In genomic region chr14:61599057-61599806, GRCm38 (mm10) we compare ENCODE assay signal across 8 mouse cellular contexts. TPM values are rescaled to one million over a fixed set of nuclear protein-coding genes. Genes with fewer than 3 reads are reported as not detected.
DNase-seq lines count a peak whose midpoint lies in the region; ATAC-seq and TF ChIP-seq lines count a peak whose summit lies in the region.

No protein-coding gene starts in this region.

- no peaks in the 10 kb centered on the region for H3K9me3 ChIP-seq in megakaryocyte, embryonic 14.5 days

- H3K27ac ChIP-seq in gastrocnemius, adult 2 months: peak overlapping the region; percentile 89

- intact Hi-C loops in gastrocnemius, adult 2 months (cut with DNase I): no loop called here

- ATAC-seq in common myeloid progenitor, adult 5-6 weeks (replicated peaks; ENCODE audit: low read depth, poor library complexity, severe bottlenecking): peak; percentile 99

- H3K36me3 ChIP-seq in megakaryocyte, embryonic 14.5 days (replicated peaks; ENCODE audit: low read length): peaks cover 28% of the 10 kb centered on the region

- DNase-seq in ZHBTc4 (ENCODE audit: low read depth, low spot score): peak; percentile 88
- DNase-seq in gastrocnemius, adult 2 months: peak; percentile 94
- DNase-seq in hindlimb bud, embryonic 11.5 days (ENCODE audit: extremely low spot score, low read depth, low spot score): peak; percentile 42
- DNase-seq in left cerebral cortex, adult 8-10 months (ENCODE audit: low spot score in 2 of 2): peak; percentile 84 to 87
- DNase-seq in right cerebral cortex, postnatal 10 days (ENCODE audit: low spot score in 2 of 2): peak; percentile 93
- peak; percentile 89 for DNase-seq in urinary bladder, postnatal 25 days (ENCODE audit: low spot score)

- peaks cover 24% of the 10 kb centered on the region for H3K4me1 ChIP-seq in megakaryocyte, embryonic 14.5 days

- no peak for TF ChIP-seq CTCF in gastrocnemius, adult 2 months (IDR thresholded peaks at IDR 0.05)

- no peaks in the 10 kb centered on the region for H3K27me3 ChIP-seq in megakaryocyte, embryonic 14.5 days (replicated peaks)

- H3K4me3 ChIP-seq in gastrocnemius, adult 2 months: peak overlapping the region; percentile 91
- H3K4me3 ChIP-seq in megakaryocyte, embryonic 14.5 days (replicated peaks): peak overlapping the region; percentile 96

RNA-seq across cellular contexts. Expression of gene Trim13, which starts 1.2 kb away (rescaled TPM):
- 19.4 and 22.4 TPM in 2 replicates for total RNA-seq in common myeloid progenitor, adult 5-6 weeks (2017)
- total RNA-seq in gastrocnemius, adult 2 months (2021): 1 to 10 TPM; 6.6 to 8.5 TPM
- total RNA-seq in left cerebral cortex, adult 8-10 months (2022): 10 to 100 TPM; 13.6 to 15.4 (median 14.6) TPM
- polyA plus RNA-seq in megakaryocyte, embryonic 14.5 days (2012; ENCODE audit: insufficient read depth, low replicate concordance): 0.22 TPM in 1 of 2 replicates, not detected in the other

RNA-seq across cellular contexts. Expression of gene Kcnrg, which starts 8.0 kb away (rescaled TPM):
- 0.19 and 0.87 TPM in 2 replicates for total RNA-seq in common myeloid progenitor, adult 5-6 weeks (2017)
- total RNA-seq in gastrocnemius, adult 2 months (2021): not detected
- 1 to 10 TPM in 1 of 4 experiments, under 1 TPM in 3; 0.42 to 1.2 (median 0.72) TPM for total RNA-seq in left cerebral cortex, adult 8-10 months (2022)
- polyA plus RNA-seq in megakaryocyte, embryonic 14.5 days (2012; ENCODE audit: insufficient read depth, low replicate concordance): not detected in 2 replicates

RNA-seq across cellular contexts. Expression of gene Spryd7, which starts 42.5 kb away (rescaled TPM):
- total RNA-seq in common myeloid progenitor, adult 5-6 weeks (2017): 9.5 and 9.9 TPM in 2 replicates
- 10 to 100 TPM; 43.7 to 55.9 TPM for total RNA-seq in gastrocnemius, adult 2 months (2021)
- 10 to 100 TPM; 45.0 to 56.5 (median 50.8) TPM for total RNA-seq in left cerebral cortex, adult 8-10 months (2022)
- 4.7 and 8.4 TPM in 2 replicates for polyA plus RNA-seq in megakaryocyte, embryonic 14.5 days (2012; ENCODE audit: insufficient read depth, low replicate concordance)

Comparison
In these comparisons a context has a peak if more than half of its experiments do, and no peak if none do; other contexts are left out.
1. Peak in every context shown above with its lines: DNase-seq, ATAC-seq, H3K4me3 ChIP-seq and H3K27ac ChIP-seq.
2. DNase-seq: peak in every context shown above with its lines; median percentile 94 in gastrocnemius, adult 2 months; 93 in right cerebral cortex, postnatal 10 days; 89 in urinary bladder, postnatal 25 days; 88 in ZHBTc4; 86 in left cerebral cortex, adult 8-10 months; 42 in hindlimb bud, embryonic 11.5 days.